Mouse (Mus musculus) v-Abl transformed pro-B cells (cell line): ENCODE results near the gene Abat.

Experiments
- in situ Hi-C, 2 experiments: fragments of 400-800 bp; cut with MboI; formaldehyde crosslinking; loops; one replicate each; pipeline ENCODE4 v1.15.1; 2025; ENCODE audit not compliant: unreplicated experiment in 2 of 2

Gene Abat

DNA sequence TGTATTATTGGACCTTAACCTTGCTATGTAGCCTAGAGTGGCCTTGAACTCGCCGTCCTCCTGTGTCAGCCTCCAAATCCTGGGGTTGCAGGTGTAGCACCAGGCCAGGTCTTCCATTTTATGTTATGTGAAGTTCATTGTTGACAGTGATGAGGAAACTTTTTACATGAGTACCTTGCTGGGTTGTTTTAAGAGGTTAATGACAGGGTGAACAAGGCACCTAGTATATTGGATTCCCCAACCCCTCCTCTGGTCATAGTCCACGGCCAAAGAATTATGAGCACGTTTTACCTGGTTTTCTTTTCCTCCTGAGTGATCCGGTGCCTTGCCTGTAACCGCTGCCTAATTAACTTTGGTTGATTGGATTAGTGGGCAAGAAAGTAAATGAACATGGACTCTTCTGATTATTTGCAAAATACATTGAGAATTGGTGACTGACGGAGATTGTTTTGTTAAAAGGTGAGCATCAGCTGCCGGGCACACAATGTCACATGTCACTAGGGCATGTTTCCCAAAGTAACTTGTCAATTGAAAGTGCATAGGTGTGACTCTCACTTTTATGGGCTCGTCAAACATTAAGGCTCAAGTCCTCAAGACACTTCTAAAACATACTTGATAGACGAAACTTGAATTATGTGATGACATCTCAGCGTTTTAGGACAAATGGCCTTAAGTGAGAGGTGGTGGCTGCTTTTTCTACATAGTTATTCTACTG lies 57.8 kb downstream of the Abat start:
- in situ Hi-C loops: no loop called here

GRCm38 (mm10) chr16:8573041-8573440 lies 59.8 kb downstream of the Abat start:
- in situ Hi-C loops: no loop called here

DNA sequence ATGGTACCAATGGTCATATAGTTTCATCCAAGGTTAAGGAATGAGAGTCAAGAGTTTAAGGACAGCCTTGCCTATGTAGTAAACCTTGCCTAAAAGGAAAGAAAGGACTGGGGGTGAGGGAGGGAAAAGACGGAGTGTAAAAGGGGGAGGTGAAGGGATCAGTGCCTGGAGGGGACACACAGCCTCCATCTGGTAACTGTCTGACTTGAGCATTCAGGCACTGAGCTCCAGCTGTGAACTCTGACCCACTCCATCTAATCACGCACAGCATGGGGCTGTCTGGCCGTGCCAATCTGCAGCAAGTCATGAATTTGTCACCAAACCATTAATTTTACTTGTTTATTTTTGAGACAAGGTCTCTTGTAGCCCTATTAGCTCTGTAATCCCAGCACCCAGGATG lies 60.5 kb downstream of the Abat start:
- in situ Hi-C loops: no loop called here

GRCm38 (mm10) chr16:8574316-8574715 lies 61.1 kb downstream of the Abat start:
- in situ Hi-C loops: no loop called here

DNA sequence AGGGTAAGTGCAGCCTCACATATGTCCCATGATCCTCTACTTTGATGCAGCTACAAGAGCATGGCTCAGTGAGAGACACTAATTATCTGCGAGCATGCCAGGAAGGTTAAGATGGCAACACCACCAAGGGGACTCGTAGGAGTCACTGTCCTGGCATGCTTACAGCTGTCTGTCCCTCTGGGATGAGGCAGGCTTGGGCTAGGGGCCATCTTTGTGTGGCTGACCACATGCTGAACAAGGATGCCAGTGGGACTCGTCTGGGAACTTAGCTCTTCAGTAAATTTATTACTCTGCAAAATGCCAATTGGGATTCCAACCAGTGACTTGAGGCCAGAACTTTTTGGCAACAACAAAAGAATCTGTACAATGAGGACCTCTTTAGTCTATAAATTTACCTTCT lies 62.9 kb downstream of the Abat start:
- in situ Hi-C loops: no loop called here

DNA sequence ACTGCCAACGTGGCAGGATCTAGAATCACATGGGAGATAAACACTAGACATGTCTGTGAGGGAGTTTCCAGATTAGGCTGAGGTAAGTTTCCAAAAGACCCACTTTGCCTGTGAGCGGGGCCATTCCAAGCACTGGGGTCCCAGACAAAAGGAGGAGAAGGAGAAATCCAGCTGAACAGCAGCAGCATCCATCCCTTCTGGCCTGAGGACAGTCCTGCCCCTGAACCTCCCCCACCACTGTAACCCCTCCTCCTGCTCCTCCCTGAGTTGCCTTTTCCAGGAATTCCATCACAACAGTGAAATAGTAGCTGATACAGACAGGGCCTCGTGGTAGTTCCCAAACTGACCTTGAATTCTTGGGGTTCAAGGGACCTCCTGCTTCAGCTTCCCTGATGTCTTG lies 63.7 kb downstream of the Abat start:
- in situ Hi-C loops: no loop called here

DNA sequence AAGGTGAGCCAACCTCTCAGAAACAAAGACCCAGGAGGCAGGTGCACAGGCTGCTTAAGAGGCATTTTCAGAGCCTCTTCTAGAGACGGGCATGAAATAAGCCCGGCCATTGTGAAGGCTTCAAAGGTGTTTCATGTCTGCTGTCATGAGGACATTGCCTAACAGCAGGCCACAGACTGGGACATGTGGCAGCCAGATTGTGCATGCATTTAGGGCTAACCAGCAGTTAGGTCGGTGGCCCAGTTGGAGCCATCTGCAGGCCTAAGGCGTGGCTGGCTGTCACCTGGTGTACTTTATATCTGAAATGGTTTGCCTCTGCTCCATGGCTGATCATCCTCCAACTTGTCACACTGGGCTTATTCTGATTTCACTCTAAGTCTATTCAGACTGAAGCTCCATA lies 65.1 kb downstream of the Abat start:
- in situ Hi-C loops: no loop called here

GRCm38 (mm10) chr16:8579546-8579945 lies 66.3 kb downstream of the Abat start:
- in situ Hi-C loops: no loop called here

GRCm38 (mm10) chr16:8581661-8582239 lies 68.5 kb downstream of the Abat start:
- in situ Hi-C loops: no loop called here

GRCm38 (mm10) chr16:8582579-8583295 lies 69.5 kb downstream of the Abat start:
- in situ Hi-C loops: no loop called here

- in situ Hi-C loops: no loop called here
Observed at GRCm38 (mm10) chr16:8584248-8584647, 71.0 kb downstream of the Abat start.

DNA sequence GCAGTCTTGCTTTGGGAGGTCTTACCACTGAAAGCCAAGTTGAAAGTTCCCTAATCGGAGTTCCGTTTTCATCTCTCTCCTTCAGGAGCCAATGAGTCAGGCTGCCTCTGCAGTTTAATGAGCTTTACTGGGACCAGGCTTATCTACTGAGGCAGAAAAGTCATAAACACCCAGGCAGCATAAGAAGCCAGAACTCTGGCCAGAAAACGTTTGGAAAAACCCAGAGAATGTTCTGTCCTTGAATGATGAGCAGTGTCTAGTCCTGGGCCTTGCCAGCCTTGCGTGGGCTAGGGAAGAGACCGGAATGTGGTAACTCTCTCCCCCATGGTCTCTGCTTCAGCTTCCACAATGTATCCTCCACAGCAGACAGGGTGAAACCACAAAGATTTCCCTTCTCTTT lies 71.8 kb downstream of the Abat start:
- in situ Hi-C loops: no loop called here

DNA sequence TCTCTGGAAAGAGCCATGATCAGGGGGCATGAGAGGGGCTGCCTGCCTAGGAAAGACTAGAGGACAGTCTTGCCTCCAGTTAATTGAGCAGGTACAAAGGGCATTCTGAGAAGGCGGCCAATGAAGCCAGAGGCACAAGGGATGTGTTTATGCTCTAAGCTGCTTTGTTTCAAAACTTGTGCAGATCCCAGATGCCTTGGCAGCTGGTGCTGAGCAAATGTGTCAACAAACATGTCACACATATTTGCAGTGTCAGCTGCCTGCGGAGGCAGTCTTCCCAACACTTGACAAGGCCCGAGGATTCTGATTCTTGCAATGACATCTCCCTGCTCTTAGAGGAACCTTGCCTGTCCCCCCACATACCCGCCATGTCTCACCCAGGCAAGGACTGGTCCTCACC lies 82.2 kb downstream of the Abat start:
- in situ Hi-C loops: no loop called here

GRCm38 (mm10) chr16:8596336-8596735 lies 83.1 kb downstream of the Abat start:
- in situ Hi-C loops: no loop called here

GRCm38 (mm10) chr16:8597516-8597915 lies 84.3 kb downstream of the Abat start:
- in situ Hi-C loops: no loop called here

GRCm38 (mm10) chr16:8603789-8604188 lies 90.6 kb downstream of the Abat start:
- in situ Hi-C loops: no loop called here

DNA sequence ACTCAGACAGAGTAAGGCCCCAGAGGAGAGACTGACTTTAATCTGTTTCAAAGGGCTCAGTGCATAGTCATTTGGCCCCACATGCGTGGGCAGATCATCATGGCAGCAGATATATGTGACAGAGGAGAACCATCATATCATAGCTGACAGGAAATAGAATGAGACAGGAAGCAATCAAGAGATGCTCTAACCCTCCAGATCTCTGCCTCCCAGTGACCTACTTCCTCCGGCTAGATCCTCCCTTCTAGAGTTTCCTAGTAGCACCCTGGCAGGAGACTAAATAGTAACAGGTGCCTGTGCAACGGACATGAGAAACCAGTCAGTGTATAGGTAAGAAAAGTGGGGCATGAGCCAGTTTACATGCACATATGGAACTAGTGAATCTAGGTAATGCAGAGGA lies 97.2 kb downstream of the Abat start:
- in situ Hi-C loops: no loop called here

DNA sequence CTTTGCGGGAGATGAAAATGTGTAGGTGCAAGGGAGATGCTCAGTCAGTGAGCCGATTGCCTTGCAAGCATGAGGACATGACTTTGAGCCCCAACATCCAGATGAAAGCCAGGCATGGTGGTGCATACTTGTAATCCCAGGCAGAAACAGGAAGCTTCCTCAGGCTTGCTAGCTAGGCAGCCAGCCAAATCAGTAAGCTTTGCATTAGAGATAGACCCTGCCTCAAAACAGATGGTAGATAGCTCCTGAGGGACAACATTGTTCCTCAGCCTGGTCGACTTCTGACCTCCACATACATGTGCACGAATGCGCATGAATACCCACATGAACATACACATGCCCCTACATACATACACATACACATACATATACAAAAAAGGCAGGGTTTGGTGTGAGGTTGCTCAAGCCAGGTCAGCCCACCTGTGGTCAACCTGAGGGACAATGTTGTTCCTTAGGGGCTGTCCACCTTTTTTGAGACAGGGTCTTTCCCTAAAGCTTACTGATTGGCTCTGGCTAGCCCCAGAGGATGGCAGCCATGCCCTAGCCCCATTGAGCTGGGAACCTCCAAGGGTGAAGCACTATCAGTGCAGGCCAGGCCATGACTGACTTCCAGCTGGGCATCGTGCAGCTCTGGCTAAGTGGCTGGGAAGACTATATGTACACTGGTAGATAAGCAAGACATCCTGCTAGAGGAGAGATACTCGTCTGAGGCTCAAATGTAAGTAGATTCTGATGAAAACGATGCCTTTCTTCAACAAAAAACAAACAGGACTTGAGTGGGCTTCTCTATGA lies 99.2 kb downstream of the Abat start:
- in situ Hi-C loops: no loop called here

- in situ Hi-C loops: no loop called here
Observed at GRCm38 (mm10) chr16:8613039-8613438, 99.8 kb downstream of the Abat start.

- in situ Hi-C loops: no loop called here
Observed at GRCm38 (mm10) chr16:8613447-8613846, 100.2 kb downstream of the Abat start.

GRCm38 (mm10) chr16:8619659-8620314 lies 106.6 kb downstream of the Abat start:
- in situ Hi-C loops: no loop called here
